Mouse (Mus musculus): ENCODE results near the gene Rhox3c.
"Not testable (repeated sequence)": the region's sequence is repeated elsewhere in the genome, so short reads cannot be mapped to it uniquely, and the experiment has no call there.

Rhox3c gene

DNA sequence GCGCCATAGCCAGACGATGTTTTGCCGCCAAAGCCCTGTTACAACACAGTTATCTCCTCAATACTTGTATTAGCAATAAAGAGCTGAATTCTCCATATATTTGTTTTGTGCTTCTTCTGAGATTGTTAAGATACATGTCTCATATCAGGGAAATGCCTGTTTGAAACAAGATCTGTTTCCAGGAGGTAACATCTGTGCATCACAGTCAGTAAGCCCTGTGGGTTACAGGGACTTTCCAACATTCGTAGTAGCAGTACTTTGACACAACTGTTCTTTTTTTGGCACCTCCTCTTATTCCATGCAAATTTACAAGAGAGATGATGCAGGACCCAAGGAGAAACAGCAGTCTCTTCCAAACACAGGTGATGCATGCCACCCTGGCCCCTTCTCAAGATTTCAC lies at the start of gene Rhox3c:
Rhox3c (plus strand) TSS at position 301 of the 400 bp plus-strand sequence.
- H3K9me3 ChIP-seq (ENCODE audit: low read length); H3K4me1 ChIP-seq (replicated peaks; ENCODE audit: low read depth, low read length); H3K36me3 ChIP-seq (ENCODE audit: insufficient read depth, low read length); H3K4me3 ChIP-seq (replicated peaks; ENCODE audit: low read length); H3K27me3 ChIP-seq (ENCODE audit: insufficient read depth, low read length): not testable (repeated sequence)

- not testable (repeated sequence) for H3K9me3 ChIP-seq (ENCODE audit: low read length); H3K4me3 ChIP-seq (replicated peaks; ENCODE audit: low read length); H3K36me3 ChIP-seq (ENCODE audit: insufficient read depth, low read length); H3K27me3 ChIP-seq (ENCODE audit: insufficient read depth, low read length); H3K4me1 ChIP-seq (replicated peaks; ENCODE audit: low read depth, low read length)
These were observed 46.6 kb upstream of the Rhox3c start, which contains the start of gene Rhox2b for GRCm38 (mm10) chrX:37411767-37412166. TSS of gene Rhox2b (plus strand) at chrX:37412067.

- H3K4me3 ChIP-seq (replicated peaks; ENCODE audit: low read length); H3K9me3 ChIP-seq (ENCODE audit: low read length); H3K36me3 ChIP-seq (ENCODE audit: insufficient read depth, low read length); H3K4me1 ChIP-seq (replicated peaks; ENCODE audit: low read depth, low read length); H3K27me3 ChIP-seq (ENCODE audit: insufficient read depth, low read length): not testable (repeated sequence)
These were observed 26.2 kb upstream of the Rhox3c start, which contains the start of gene Rhox4b for GRCm38 (mm10) chrX:37432194-37432593. TSS of gene Rhox4b (plus strand) at chrX:37432494.

GRCm38 (mm10) chrX:37453380-37453779 lies 5.0 kb upstream of the Rhox3c start, which contains the start of gene Rhox2c:
TSS of gene Rhox2c (plus strand) at chrX:37453680.
- not testable (repeated sequence) for H3K4me3 ChIP-seq (replicated peaks; ENCODE audit: low read length); H3K4me1 ChIP-seq (replicated peaks; ENCODE audit: low read depth, low read length); H3K9me3 ChIP-seq (ENCODE audit: low read length); H3K27me3 ChIP-seq (ENCODE audit: insufficient read depth, low read length); H3K36me3 ChIP-seq (ENCODE audit: insufficient read depth, low read length)

- not testable (repeated sequence) for H3K36me3 ChIP-seq (ENCODE audit: insufficient read depth, low read length); H3K9me3 ChIP-seq (ENCODE audit: low read length)
These were observed 21.7 kb downstream of the Rhox3c start, which contains the start of gene Rhox4c for GRCm38 (mm10) chrX:37480037-37480436. TSS of gene Rhox4c (plus strand) at chrX:37480337.

DNA sequence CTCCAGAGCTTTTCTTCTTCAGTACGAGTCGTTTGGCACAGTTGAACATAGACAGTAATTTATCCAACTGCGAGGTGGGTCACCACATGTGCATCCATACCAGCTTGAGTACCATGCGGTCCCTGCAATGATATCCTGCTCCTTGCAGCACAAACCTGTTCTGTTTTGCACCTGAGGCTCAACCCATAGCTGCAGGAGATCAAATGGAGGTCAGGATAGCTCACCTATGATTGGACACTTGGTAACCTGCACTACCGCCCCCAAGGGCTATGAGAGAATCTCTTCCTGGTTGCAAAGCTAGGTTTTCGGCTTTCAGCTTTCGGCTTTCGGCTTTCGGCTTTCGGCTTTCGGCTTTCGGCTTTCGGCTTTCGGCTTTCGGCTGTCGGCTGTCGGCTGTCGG lies 55.7 kb downstream of the Rhox3c start, which contains the start of gene Rhox4d:
Rhox4d (plus strand) TSS at position 301 of the 400 bp plus-strand sequence.
- not testable (repeated sequence) for H3K4me1 ChIP-seq (replicated peaks; ENCODE audit: low read depth, low read length); H3K27me3 ChIP-seq (ENCODE audit: insufficient read depth, low read length); H3K4me3 ChIP-seq (replicated peaks; ENCODE audit: low read length); H3K9me3 ChIP-seq (ENCODE audit: low read length); H3K36me3 ChIP-seq (ENCODE audit: insufficient read depth, low read length)

More at GRCm38 (mm10) chrX:37480037-37480436, 21.7 kb downstream of the Rhox3c start, which contains the start of gene Rhox4c:
- H3K27me3 ChIP-seq (ENCODE audit: insufficient read depth, low read length); H3K4me1 ChIP-seq (replicated peaks; ENCODE audit: low read depth, low read length); H3K4me3 ChIP-seq (replicated peaks; ENCODE audit: low read length): not testable (repeated sequence)

Measured in E14TG2a.4 (cell line).